Mouse (Mus musculus) gastrocnemius, postnatal 25 days (tissue): ENCODE data around the gene Rnf216. TPM values are rescaled to one million over a fixed set of nuclear protein-coding genes. Genes with fewer than 3 reads are reported as not detected.

Experiments
- DNase-seq: peaks from one replicate; pipeline ENCODE4 v3.0.0; 2022
- total RNA-seq, 2 experiments: library from RNA; stranded (reverse); gene quantifications; 1 replicate in 1 of 2; 2 replicates in 1 of 2; pipeline ENCODE4 v1.2.3; 2021

The Rnf216 gene
- total RNA-seq, 2 experiments from 2014 or later = 14.8 to 16.1 TPM

GRCm38 (mm10) chr5:143101626-143102025 lies 11.2 kb downstream of the Rnf216 start:
- DNase-seq = no peak

- DNase-seq = no peak
Measured at GRCm38 (mm10) chr5:143095256-143095655, 17.5 kb downstream of the Rnf216 start.

GRCm38 (mm10) chr5:143092891-143093290 lies 19.9 kb downstream of the Rnf216 start:
- DNase-seq = no peak

GRCm38 (mm10) chr5:143084898-143085297 lies 27.9 kb downstream of the Rnf216 start:
- no peak for DNase-seq

GRCm38 (mm10) chr5:143079806-143080205 lies 33.0 kb downstream of the Rnf216 start:
- no peak for DNase-seq

GRCm38 (mm10) chr5:143076603-143077143 lies 36.1 kb downstream of the Rnf216 start:
- DNase-seq = no peak

GRCm38 (mm10) chr5:143075987-143076386 lies 36.8 kb downstream of the Rnf216 start:
- DNase-seq = no peak

GRCm38 (mm10) chr5:143069048-143069447 lies 43.7 kb downstream of the Rnf216 start:
- DNase-seq = no peak

GRCm38 (mm10) chr5:143068382-143068781 lies 44.4 kb downstream of the Rnf216 start:
- DNase-seq = no peak

- DNase-seq = peak; percentile 28
Measured at GRCm38 (mm10) chr5:143066551-143066958, 46.2 kb downstream of the Rnf216 start.

GRCm38 (mm10) chr5:143066096-143066495 lies 46.7 kb downstream of the Rnf216 start:
- DNase-seq = no peak

GRCm38 (mm10) chr5:143065230-143065629 lies 47.6 kb downstream of the Rnf216 start:
- DNase-seq = no peak

- no peak for DNase-seq
Measured at GRCm38 (mm10) chr5:143062251-143062650, 50.5 kb downstream of the Rnf216 start.

GRCm38 (mm10) chr5:143061511-143061910 lies 51.3 kb downstream of the Rnf216 start:
- no peak for DNase-seq

- no peak for DNase-seq
Measured at GRCm38 (mm10) chr5:143060774-143061385, 51.9 kb downstream of the Rnf216 start.

- DNase-seq = no peak
Measured at GRCm38 (mm10) chr5:143059958-143060357, 52.8 kb downstream of the Rnf216 start.

GRCm38 (mm10) chr5:143059182-143059581 lies 53.6 kb downstream of the Rnf216 start:
- DNase-seq = no peak

GRCm38 (mm10) chr5:143058675-143059074 lies 54.1 kb downstream of the Rnf216 start:
- no peak for DNase-seq

GRCm38 (mm10) chr5:143058208-143058607 lies 54.6 kb downstream of the Rnf216 start:
- DNase-seq = no peak

GRCm38 (mm10) chr5:143057753-143058152 lies 55.0 kb downstream of the Rnf216 start:
- DNase-seq = no peak

GRCm38 (mm10) chr5:143056191-143056880 lies 56.5 kb downstream of the Rnf216 start:
- peak; percentile 53 for DNase-seq

GRCm38 (mm10) chr5:143055501-143056125 lies 57.2 kb downstream of the Rnf216 start:
- no peak for DNase-seq

- no peak for DNase-seq
Measured at GRCm38 (mm10) chr5:143054703-143055102, 58.1 kb downstream of the Rnf216 start.
